ENCODE assay signal across 13 mouse cellular contexts in the genomic region with DNA sequence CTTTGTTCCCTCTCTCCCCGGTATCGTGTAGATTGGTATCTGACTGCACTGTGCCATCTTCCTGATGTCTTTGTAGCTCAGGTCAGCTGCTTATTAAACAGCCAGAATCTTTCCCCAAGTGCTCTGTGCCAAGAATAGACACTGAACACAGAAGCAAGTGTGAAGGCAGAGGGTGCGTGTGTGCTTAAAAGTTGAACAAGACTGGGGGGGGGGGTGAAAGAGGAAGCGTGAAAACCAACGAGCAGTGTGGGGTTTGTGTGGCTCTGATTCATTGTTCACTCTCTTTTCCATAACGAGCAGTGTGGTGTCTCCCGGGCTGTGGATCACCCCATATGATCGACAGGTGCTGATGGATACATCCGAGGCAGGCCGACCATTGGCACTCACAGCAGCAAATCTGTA. TPM values are rescaled to one million over a fixed set of nuclear protein-coding genes. Genes with fewer than 3 reads are reported as not detected.
DNase-seq lines count a peak whose midpoint lies in the region; ATAC-seq and TF ChIP-seq lines count a peak whose summit lies in the region.
"Had no signal": no experiment of that assay in that cellular context is flagged by ENCODE, and none has a peak within 500 bp of the region (broad histone marks: within the 10 kb centered on the region; RNA-seq: fewer than 3 reads in every experiment).

No protein-coding gene starts in this region.

- peaks cover 7% of the 10 kb centered on the region for H3K4me1 ChIP-seq in heart, postnatal 0 days (ENCODE audit: control insufficient read depth, insufficient read depth)
- H3K4me1 ChIP-seq in liver, embryonic 13.5 days (replicated peaks) = peaks cover 30% of the 10 kb centered on the region

- 0 out of 2 replicates have a peak overlapping the region, but pooled peaks have one; percentile 2 for H3K4me2 ChIP-seq in heart, postnatal 0 days (ENCODE audit: low read depth, low read length)
- no peak overlapping the region for H3K4me2 ChIP-seq in liver, embryonic 13.5 days
- H3K4me2 ChIP-seq: neural tube, embryonic 12.5 days had no signal

- no peaks in the 10 kb centered on the region for H3K9me3 ChIP-seq in heart, postnatal 0 days (replicated peaks; ENCODE audit: control insufficient read depth, low read length)
- H3K9me3 ChIP-seq in liver, embryonic 13.5 days (replicated peaks) = no peaks in the 10 kb centered on the region
- H3K9me3 ChIP-seq: neural tube, embryonic 12.5 days had no signal

- TF ChIP-seq EP300 in heart, postnatal 0 days (IDR thresholded peaks at IDR 0.05; ENCODE audit: low read depth) = no peak

- no peak overlapping the region for H3K9ac ChIP-seq in heart, postnatal 0 days (replicated peaks; ENCODE audit: low read depth, low read length)
- H3K9ac ChIP-seq in liver, embryonic 13.5 days = no peak overlapping the region
- H3K9ac ChIP-seq: liver, embryonic 14.5 days; neural tube, embryonic 12.5 days had no signal

- H3K4me3 ChIP-seq in heart, postnatal 0 days (ENCODE audit: low read depth, low read length) = no peak overlapping the region
- H3K4me3 ChIP-seq in liver, embryonic 13.5 days (replicated peaks) = no peak overlapping the region
- H3K4me3 ChIP-seq: neural tube, embryonic 12.5 days had no signal

- no peaks in the 10 kb centered on the region for H3K27me3 ChIP-seq in heart, postnatal 0 days (ENCODE audit: control insufficient read depth, insufficient read depth, low read length)
- H3K27me3 ChIP-seq in liver, embryonic 13.5 days = no peaks in the 10 kb centered on the region
- H3K27me3 ChIP-seq in splenic B cell, adult 2 months (ENCODE audit: control insufficient read depth, insufficient read depth, low read length, poor library complexity, severe bottlenecking) = no peaks in the 10 kb centered on the region
- H3K27me3 ChIP-seq: neural tube, embryonic 12.5 days had no signal

- 0 out of 2 replicates have a peak overlapping the region, but pooled peaks have one; percentile 2 for H3K27ac ChIP-seq in heart, postnatal 0 days (ENCODE audit: low read depth)
- H3K27ac ChIP-seq in liver, embryonic 13.5 days = no peak overlapping the region
- H3K27ac ChIP-seq: liver, embryonic 14.5 days; neural tube, embryonic 12.5 days had no signal

- no peak for ATAC-seq in heart, postnatal 0 days (ENCODE audit: insufficient read depth, low read depth)
- ATAC-seq in liver, embryonic 13.5 days (ENCODE audit: low read depth) = 0 out of 2 replicates have a peak, but pooled peaks have one; percentile 21

- intact Hi-C loops in left cerebral cortex, postnatal 36 days (cut with DNase I) = no loop called here

- no peaks in the 10 kb centered on the region for H3K36me3 ChIP-seq in heart, postnatal 0 days (replicated peaks; ENCODE audit: control insufficient read depth, insufficient read depth, low read length)
- no peaks in the 10 kb centered on the region for H3K36me3 ChIP-seq in liver, embryonic 13.5 days
- H3K36me3 ChIP-seq in splenic B cell, adult 2 months (ENCODE audit: control insufficient read depth, insufficient read depth, low read length, poor library complexity, severe bottlenecking) = no peaks in the 10 kb centered on the region
- H3K36me3 ChIP-seq: neural tube, embryonic 12.5 days had no signal

- 13% methylated on average over 10 of the region's 10 CpGs for WGBS in heart, postnatal 0 days
- 37% methylated on average over 10 of the region's 10 CpGs for WGBS in liver, embryonic 13.5 days (ENCODE audit: insufficient replicate concordance)

- no peak for TF ChIP-seq CTCF in heart, postnatal 0 days (IDR thresholded peaks at IDR 0.05; ENCODE audit: low read depth)

- no peak for DNase-seq in heart, postnatal 0 days (ENCODE audit: low spot score)
- DNase-seq in heart, adult 18-20 months = no peak
- peak; percentile 14 for DNase-seq in thymus, postnatal 4 days
- DNase-seq in thymus, postnatal 25 days = no peak
- DNase-seq in liver, embryonic 13.5 days = no peak
- peak; percentile 63 for DNase-seq in splenic B cell, adult 2 months (ENCODE audit: low read depth, low spot score)
- no peak for DNase-seq in left cerebral cortex, postnatal 36 days (ENCODE audit: low spot score in 2 of 2)
- DNase-seq in thymus, postnatal 14 days = no peak
- DNase-seq: adrenal gland, postnatal 10 days; cerebellum, postnatal 10 days; thymus, postnatal 36 days had no signal

RNA-seq across cellular contexts. Expression of gene Klhl5, which starts 4.7 kb away (rescaled TPM):
- total RNA-seq in heart, postnatal 0 days (2014; rRNA removed; ENCODE audit: low replicate concordance) = 7.9 and 10.0 TPM in 2 replicates
- polyA plus RNA-seq in heart, postnatal 0 days (2015; fragmentation: Nextera tagmentation; extraction: Ambion mirVana) = 9.7 and 10.1 TPM in 2 replicates
- 10 to 100 TPM; 12.0 to 13.8 TPM for total RNA-seq in heart, adult 18-20 months (2021)
- 3.9 and 4.4 TPM in 2 replicates for polyA plus RNA-seq in liver, embryonic 13.5 days (2015; fragmentation: Nextera tagmentation; extraction: Ambion mirVana)
- 10 to 100 TPM; 39.5 to 41.9 TPM for total RNA-seq in left cerebral cortex, postnatal 36 days (2021)

RNA-seq across cellular contexts. Expression of gene Tmem156, which starts 10.7 kb away (rescaled TPM):
- total RNA-seq in heart, postnatal 0 days (2014; rRNA removed; ENCODE audit: low replicate concordance) = not detected in 2 replicates
- polyA plus RNA-seq in heart, postnatal 0 days (2015; fragmentation: Nextera tagmentation; extraction: Ambion mirVana) = 0.16 and 0.19 TPM in 2 replicates
- total RNA-seq in heart, adult 18-20 months (2021) = under 1 TPM in 1 of 2 experiments, not detected in 1; 0.69 TPM
- 0.44 and 0.55 TPM in 2 replicates for polyA plus RNA-seq in liver, embryonic 13.5 days (2015; fragmentation: Nextera tagmentation; extraction: Ambion mirVana)
- total RNA-seq in left cerebral cortex, postnatal 36 days (2021) = under 1 TPM; 0.27 to 0.50 TPM

Comparison
In these comparisons a context has a peak if more than half of its experiments do, and no peak if none do; other contexts are left out.
1. DNase-seq: peak in thymus, postnatal 4 days (single experiment) and splenic B cell, adult 2 months (single experiment); none in heart, postnatal 0 days (single experiment), heart, adult 18-20 months (0 of 2), thymus, postnatal 25 days (single experiment), liver, embryonic 13.5 days (single experiment), left cerebral cortex, postnatal 36 days (0 of 2) and thymus, postnatal 14 days (single experiment).